Mouse (Mus musculus) spleen, adult 12 weeks (tissue): Measurements from ENCODE around the gene Slc5a5.
"Not testable (repeated sequence)": the region's sequence is repeated elsewhere in the genome, so short reads cannot be mapped to it uniquely, and the experiment has no call there.

Experiments used
- DNase-seq: peaks from one replicate; pipeline ENCODE4 v3.0.0; 2022; ENCODE audit warnings: low spot score

Gene Slc5a5

DNA sequence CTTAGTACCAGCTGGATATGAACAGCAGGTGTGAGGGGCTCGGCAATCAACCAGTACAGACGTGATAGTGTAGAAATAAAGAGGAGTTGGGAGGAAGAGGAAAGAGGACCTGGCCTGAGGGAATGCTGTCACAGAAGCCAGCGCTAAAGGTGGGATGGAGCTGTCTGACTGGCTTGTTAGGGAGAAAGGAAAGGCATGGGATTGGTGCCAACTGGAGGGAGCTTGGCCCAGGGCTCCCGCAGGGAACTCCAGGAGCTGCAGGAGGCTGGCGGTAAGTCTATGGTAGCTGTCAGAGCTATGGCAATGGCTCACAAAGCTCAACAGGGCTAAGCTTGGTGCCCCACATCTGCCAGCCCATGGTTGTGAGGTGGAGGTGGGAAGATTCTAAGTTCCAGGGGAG, 9.7 kb upstream of the Slc5a5 start:
- DNase-seq: no peak

DNA sequence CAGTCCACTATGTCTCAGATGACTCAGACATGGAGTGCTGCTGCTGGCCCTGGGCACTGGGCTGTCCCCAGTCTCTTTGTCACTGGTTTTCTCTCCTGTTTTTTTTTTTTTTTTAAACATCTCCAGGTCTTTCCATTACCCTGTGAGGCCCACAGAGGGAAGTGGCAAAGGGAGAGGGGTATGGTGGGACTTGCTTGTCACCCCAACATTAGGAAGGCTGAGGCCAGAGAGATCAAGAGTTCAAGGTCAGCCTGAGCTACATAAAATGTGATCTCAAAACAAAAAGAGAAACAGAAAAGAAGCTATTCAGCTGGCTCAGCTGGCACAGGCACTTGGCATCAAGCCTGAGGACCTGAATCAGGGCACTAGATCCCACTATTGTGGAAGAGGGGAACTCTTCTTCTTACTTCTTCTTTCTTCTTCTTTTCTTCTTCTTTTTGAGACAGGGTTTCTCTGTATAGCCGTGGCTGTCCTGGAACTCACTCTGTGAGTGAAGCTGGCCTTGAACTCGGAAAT, 8.4 kb upstream of the Slc5a5 start:
- DNase-seq: no peak

DNA sequence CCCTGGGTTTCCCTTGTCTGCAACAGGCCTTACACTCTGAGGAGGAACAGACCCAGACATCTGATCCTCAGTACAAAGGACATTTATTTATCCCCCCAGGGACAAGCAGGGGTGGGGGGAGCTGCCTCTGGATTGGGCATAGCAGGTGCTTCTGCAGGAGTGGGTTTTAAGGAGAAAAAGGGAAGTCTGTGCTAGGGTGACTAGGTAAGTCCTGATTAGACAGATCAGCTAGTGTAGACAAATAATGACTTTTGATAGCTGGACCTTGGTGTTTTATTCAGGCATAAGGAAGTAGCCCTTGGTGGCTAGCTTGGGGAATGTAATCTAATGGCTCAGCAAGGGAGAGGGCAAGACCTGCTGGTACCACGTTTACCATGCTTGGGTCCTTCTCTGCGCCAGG, 6.7 kb upstream of the Slc5a5 start:
- no peak for DNase-seq

DNA sequence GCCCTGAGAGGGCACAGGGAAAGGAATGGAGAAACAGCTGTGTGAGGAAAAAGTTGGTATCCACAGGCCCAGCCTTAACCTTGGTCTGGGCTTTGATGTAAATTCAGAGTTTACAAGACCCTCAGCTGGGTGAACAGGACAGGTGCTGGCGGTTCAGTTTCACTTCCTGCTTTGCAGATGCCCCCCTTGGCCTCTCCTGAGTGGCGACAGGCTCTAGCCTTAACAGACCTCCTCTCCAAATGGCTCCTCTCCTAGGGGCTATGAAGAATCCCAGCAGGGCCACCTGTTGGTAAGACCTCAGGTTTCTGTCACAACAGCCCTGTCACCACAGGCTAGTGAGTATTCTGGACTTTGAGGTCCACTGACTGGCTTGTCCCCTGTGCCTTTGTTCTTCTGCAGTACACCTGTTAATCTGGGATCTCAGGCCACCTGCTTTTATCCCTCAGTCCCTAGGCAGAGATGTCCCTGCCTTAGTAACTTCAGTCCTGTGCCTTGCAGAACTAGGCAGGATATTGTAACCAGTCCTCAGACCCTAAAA, 6.2 kb upstream of the Slc5a5 start:
- DNase-seq: no peak

DNA sequence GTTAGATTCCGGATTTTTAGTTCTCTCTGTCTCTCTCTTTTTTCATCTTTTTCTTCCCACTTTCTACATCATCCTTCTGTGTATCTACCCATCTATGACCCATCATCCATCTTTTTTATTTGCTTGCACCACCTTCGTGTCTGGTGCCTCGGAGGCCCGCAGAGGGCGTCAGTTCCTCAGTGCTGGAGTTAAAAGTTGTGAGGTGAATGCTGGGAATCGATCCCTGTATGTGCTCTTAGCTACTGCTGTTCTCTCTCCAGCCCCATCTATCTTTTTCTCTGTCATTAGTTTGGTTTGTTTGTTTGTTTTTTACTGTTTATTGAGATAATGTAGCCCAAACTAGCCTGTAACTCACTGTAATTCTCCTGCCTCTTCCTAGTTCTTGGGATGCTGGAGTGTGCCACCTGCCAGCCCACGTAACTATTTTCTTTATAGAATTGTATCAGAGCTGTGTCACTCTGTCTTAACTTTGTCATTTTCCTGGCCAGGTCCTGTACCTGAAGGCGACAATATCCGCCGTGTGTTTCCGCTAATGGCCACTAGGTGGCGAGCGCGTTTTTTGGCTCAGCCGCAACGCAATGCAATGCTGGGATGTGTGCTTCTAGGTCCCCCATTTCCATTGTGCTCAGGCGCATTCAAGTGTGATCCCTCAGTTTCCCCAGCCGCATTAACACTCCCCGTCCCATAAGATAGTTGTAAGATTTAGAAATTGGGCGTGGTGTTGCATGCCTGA, 5.3 kb upstream of the Slc5a5 start:
- peak; percentile 81 for DNase-seq

DNA sequence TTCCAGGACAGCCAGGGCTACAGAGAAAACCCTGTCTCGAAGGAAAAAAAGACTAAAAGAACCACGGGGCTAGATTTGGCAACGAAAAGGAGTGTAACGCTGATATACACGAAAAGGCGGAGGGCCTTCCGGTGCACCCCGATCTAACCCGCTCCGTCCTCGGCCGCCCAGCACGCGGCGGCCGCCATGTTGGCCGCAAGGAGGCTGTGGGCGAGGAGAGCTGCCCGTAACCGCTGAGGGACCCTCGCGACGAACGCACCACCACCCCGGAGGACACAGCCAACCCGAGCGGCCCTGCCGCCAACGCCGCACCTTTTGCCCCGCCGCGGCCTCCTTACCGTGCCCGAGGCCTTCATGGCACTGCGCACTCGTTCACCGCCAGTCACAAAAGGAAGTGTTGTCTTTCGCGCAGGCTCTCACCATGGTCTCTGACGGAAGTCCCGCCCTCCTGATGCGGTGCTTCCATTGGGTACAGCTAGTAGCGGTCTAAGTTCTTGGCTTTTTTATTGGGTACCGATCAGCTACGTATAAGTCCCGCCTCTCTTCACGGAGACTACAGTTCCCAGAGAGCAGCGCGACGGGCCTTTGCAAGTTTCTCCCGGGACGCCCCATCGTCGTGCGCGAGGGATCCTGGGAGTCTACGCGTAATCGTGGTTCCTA, 4.6 kb upstream of the Slc5a5 start, which contains the start of gene Rpl18a:
TSS of gene Rpl18a (minus strand) at position 392 of the 660 bp plus-strand sequence.
- peak; percentile 90 for DNase-seq

DNA sequence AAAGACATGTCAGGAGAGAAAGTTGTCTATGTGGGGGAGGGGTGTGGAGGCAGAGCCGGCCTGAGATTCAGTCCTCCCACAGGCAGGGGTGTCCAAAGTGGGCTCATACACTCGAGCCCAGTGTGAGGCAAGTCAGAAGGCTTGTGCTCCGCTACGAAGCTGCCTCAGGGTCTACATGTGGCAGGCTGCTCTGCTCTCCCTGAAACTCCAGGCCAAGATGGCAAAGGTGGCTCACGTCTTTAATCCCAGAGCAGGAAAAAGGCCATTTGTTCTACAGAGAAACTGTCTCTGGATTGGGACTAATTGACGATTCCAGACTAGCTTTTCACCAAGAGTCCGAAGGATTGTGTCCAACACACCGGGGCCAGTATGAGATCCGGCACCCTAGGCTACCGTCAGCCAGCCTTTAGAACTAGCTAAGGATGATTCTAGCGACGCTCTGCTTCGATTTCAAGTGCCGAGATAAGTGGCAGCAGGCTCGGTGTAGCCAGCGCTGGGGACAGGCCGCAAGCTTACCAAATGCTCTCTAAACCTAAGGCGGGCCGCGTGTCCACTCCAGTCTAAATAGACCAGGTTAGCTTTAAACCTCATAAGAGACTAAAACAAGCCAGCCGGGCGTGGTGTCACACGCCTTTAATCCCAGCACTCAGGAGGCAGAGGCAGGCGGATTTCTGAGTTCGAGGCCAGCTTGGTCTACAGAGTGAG, 3.9 kb upstream of the Slc5a5 start:
- no peak for DNase-seq

DNA sequence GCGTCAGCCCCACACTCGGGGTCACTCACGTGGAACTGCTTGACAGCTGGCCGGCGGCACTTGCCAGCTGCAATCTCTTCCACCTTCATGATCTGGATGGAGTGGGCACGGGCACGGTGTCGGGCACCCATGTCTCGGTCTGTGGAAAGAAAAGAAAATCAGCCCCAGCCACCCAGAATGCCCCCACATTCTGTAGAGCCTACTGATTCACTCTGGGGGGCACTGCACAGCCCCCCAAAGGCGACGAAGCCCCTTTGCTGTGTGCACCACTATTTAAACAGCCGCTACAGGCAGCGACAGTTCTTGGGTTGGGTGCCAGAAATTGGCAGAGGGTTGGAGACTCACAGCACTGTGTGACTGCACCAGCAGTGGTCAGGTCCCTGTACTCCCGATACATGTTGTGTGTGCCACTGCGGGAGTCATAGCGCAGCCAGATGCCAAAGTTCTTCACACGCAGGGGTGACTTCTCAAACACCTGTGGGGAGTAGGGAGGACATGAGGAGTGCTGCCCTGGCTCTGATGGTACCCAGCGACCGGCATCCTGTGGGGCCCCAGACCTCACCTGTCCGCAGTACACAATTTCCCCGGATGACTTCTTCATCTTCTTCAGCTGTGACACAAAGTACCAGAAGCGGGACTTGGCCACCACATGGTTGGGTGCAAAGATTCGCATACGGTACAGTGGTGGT, 3.2 kb upstream of the Slc5a5 start:
- not testable (repeated sequence) for DNase-seq

DNA sequence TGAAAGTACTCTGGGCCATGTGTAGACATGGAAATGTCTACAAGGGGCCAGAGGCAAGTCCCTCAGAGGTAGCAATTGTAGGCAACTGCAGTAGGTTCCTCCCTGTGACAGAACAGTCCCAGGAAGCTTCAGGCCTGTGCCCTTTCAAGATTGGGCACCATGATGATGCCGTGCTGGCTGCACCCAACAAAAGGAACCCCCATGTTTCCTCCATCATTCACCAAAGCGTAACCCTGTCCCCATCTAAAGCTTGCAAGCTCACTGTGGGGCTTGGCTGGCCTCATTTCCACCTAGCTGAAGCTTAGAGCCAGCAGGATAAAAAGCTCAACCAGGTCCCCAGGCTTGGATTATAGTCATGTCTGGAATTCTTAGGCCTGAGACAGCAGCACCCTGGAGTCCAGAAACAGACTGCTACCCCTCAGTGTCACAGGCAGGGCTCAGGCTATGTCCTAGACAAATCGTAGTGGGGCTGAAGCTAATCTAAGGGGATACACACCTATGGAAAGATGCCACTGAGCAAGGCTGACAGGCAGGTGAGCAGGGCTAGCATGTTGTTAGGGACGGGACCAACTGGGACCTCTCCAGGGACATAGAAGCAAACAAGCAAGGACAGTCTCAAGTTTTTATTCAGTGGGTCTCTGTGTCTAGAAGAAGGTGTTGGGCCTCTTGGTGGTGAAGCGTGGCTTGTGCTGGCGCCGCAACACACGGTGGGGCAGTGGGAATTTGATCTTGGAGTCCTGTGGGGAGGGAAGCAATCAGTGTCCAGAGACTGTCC, 2.4 kb upstream of the Slc5a5 start:
- DNase-seq: no peak

DNA sequence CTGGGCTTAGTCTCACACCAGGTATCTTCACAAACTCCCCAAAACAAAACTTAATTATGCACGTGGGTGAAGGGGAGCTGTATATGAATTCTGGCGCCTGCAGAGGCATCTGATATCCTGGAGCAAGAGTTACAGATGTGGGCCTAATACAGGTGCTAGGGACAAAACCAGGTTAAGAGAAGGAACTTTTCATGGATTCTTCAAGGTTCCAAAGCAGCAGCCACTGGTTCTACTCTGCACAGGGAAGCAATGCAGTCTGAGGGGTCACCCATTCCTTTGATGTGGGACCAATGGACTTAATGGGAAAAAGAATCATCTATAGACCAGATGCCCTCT, 1.8 kb upstream of the Slc5a5 start:
- DNase-seq: no peak

DNA sequence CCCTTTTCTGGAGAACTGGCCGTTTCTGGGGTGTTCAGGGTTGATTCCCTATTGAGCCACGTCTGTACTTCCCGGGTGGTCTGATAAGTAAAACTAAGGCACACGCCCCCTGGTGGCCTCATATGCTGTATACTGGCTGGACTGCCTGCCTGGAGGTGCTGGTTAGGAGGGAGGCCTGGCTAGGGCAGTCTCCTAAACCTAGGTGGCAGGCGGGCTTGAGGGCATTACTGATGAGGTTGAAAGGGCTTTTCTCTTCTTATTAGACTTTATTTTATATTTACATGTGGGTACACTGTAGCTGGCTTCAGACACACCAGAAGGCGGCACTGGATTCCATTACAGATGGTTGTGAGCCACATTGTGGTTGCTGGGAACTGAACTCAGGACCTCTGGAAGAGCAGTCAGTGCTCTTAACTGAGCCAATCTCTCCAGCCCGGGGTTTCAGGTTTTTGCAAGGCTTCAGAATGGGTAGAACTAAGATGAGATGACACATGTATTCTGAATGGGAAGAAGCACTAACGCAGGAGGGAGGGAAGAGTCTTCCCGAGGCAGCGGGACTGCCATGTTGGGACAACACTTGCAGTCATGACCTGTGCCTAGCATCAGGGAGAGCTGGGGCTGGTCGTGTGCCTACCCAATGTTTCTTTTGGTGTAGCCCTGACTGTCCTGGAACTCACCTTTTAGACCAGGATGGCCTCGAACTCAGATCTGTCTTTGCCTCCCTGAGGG, 1.3 kb upstream of the Slc5a5 start:
- peak; percentile 69 for DNase-seq

DNA sequence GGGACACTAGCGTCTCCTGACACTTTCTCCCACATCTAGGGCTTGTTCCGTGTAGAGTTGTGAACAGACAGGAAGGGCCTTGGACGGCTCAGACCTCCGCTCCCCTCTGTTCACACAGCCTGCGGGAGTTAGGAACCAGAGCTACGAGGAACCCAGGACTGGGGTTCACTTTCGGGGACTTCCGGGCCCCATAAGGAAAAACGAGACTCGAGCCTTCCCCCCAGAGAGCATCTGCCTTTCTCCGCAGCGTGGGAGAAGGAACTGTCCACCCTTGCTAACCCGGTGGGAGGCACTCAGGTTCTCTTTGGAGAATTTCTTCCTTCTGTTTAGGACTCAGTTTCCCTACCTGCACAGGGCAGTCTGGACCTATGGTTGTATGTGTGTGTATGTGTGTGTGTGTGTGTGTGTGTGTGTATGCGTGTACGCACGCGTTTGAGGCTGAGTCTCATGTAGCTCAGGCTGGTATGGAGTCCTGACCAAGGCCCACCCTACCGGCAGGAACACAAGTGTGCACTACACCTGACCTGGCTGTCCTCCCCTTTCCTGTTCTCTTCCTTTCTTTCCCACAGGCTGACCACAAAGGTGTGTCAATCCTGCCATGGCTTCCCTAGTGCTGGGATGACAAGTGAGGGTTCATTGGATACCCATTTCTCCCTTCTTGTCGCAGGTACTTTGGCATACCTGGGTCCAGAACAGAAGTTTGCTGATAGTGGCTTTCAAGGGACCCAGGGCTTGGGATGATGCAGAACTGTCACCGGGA, 519 bp upstream of the Slc5a5 start:
- DNase-seq: no peak

DNA sequence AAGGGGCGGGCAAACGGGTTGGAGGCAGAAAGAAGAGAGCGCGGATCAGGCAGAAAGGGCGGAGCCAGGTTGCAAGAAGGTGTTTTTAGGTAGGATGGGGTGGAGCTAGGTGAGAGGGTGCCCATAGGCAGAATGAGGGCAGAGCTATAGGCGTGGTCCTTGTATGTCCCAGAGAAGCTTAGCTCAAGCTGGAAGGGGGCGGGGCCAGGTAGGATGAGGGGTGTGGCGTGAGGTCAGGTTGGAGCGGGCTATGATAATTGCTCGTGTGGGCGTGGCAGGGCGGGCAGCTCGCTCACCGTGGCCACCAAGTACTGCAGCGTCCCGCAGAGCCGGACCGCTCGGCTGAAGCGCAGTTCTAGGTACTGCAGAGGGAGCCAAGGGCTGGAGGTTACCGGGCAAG, 1.2 kb downstream of the Slc5a5 start:
- DNase-seq: no peak

DNA sequence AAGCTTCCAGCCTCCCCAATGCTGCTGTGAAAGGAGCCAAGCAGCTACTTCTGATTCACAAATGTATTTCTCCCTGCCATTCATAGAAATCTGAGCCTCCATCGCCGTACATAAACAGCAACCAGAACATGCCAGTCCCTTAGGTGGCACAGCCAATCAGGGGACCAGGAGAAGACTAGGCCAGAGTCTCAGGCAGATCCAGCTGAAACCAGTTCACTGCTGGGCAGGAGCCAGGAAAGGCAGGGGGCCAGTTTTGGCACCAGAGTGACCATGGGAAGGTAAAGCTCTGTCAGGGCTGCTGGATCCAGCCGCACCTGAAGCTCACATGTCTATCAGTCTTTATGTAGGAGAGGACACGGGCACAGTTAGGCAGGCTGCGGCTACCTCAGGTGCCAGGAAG, 1.9 kb downstream of the Slc5a5 start:
- DNase-seq: no peak

DNA sequence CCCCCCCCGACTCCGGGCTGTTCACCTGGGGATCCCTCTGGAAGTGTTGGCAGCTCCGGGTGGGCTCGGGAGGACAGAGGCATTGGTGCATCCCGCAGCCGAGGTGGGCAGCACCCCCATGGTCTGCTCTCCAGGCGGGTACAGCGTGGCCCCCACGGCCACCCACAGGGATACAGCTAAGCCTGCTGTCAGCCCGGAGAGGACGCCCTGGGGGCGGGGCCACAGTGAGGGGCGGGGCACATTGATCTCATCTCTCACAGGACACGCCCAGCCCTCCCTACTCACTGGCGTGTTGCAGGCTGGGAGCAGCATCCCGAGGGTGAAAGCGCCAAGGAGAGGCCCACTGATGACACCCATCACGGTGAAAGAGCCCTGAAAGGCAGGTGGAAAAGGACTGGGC, 4.9 kb downstream of the Slc5a5 start:
- no peak for DNase-seq

DNA sequence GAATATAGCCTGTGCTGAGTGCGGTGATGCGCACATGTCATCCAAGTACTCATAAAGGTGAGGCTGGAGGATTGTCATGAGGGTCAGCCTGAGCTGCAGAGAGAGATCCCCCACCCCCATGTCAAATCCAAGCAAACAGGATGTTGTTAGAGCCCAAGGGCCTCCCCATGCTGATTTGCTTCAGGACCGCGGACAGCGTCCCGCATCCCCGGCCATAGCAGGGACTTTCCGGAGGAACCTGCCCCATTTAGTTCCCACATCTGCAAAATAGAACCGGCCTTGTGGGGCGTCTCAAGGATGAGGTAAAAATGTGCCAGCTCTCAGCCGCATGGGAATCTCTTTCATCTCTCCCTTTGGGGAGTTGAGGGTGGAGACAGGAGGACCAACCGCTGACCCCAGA, 6.9 kb downstream of the Slc5a5 start:
- no peak for DNase-seq

DNA sequence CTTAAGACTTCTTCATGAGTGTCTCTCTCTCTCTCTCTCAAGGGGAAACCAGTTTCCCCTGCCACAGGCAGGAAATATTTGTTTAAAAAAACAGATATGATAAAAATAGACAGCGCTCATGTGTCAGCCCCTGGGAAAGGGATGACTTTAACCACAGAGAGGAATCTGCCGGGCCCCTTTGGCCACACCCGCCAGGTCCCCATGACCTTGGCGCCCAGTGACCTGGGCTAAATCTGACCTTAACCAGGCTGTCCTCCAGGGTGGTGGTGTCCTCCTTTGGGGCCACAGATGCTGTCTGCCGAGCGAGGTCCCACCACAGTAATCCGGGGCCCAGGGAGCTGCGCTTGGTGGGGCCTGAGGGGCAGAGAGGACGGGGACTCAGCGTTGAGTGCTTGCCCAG, 7.9 kb downstream of the Slc5a5 start:
- no peak for DNase-seq

DNA sequence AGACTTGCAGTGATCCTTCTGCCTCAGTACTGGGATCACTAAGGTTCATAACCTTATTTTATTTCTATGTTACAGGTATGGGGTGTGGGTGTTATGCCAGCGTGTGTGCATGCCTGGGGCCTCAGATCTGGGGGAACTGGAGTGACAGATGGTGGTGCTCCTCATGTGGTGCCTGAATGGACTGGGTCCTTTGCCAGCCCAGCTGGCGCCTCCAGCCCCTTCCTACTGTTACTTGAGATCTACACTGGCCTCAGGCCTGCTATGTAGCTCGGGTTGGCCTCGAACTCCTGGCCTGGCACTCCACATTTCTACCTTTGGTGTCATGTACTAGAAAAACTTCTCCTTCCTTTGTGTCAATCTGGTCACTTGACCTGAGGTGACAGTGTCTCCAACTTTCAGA, 8.4 kb downstream of the Slc5a5 start:
- DNase-seq: no peak

DNA sequence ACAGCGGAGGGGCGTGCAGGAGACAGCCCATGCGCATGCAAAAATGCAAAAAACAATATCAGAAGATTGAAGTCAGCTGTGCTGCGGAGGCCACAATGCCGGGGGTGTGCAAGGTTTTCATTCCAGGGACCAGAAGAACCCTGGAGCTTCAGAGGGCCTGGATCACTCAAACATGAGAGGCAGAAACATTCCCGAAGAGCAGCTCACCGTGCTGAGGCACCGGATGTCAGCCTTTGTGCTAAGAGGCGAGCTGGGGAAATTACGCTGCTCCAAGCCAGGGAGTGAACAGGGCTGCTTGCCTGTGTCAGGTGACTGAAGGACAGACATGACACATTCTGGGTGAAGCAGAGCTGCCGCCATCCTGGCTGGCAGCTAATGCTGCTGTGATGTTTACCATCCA, 12.0 kb downstream of the Slc5a5 start:
- no peak for DNase-seq

DNA sequence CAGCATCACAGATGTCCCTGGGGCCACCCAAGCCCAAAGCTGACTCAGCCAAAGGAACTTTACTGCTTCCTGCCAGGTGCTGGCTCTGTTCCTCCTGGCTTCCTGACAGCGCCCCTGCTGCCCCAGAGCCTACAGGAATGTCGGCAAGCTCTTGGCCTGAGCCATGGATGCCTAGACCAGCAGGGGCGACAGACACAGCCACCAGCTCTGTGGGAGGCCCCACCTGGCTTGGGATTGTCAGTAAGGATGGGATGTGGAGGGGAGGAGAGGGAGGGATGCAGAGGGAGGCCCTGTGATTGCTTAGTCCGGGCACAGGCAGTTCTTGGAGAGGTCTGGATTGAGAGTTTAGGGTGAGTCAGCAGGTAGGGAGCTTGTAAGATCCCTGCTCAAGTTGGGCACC, 12.4 kb downstream of the Slc5a5 start:
- DNase-seq: no peak
